Mouse (Mus musculus) hindbrain, embryonic 14.5 days (tissue): Measurements from ENCODE around the gene Pcsk5. TPM values are rescaled to one million over a fixed set of nuclear protein-coding genes. Genes with fewer than 3 reads are reported as not detected.

Experiments
- ATAC-seq: fragments of 200-750 bp; cut with Nextera tagmentation; 2 replicates; pipeline ENCODE4 v1.8.0; 2017; ENCODE audit warnings: moderate number of reproducible peaks, mild to moderate bottlenecking, moderate TSS enrichment, moderate library complexity; ENCODE audit not compliant: low FRiP score
- DNase-seq: peaks from one replicate; pipeline ENCODE4 v3.0.0-alpha.2; 2015; ENCODE audit warnings: low spot score
- H3K27ac ChIP-seq: fragments of 300-500 bp; sonication (generic); 2 replicates; pipeline ENCODE4 v1.5.1; 2014; ENCODE audit warnings: mild to moderate bottlenecking, moderate library complexity
- H3K27me3 ChIP-seq: fragments of 300-500 bp; sonication (generic); 2 replicates; pipeline ENCODE4 v1.6.1; 2014; ENCODE audit warnings: mild to moderate bottlenecking, low read length, mixed read lengths; ENCODE audit not compliant: control insufficient read depth, insufficient read depth
- H3K36me3 ChIP-seq: fragments of 300-500 bp; sonication (generic); replicated peaks from 2 replicates; pipeline ENCODE4 v1.6.1; 2014; ENCODE audit not compliant: control insufficient read depth, insufficient read depth
- H3K4me1 ChIP-seq: fragments of 300-500 bp; sonication (generic); replicated peaks from 2 replicates; pipeline ENCODE4 v1.6.1; 2014; ENCODE audit warnings: antibody characterized with exemption, low read length, mixed read lengths; ENCODE audit not compliant: control insufficient read depth, insufficient read depth
- H3K4me2 ChIP-seq: fragments of 300-500 bp; sonication (generic); replicated peaks from 2 replicates; pipeline ENCODE4 v1.6.1; 2014; ENCODE audit warnings: mild to moderate bottlenecking, moderate library complexity
- H3K4me3 ChIP-seq: fragments of 300-500 bp; sonication (generic); replicated peaks from 2 replicates; pipeline ENCODE4 v1.5.1; 2014; ENCODE audit warnings: mild to moderate bottlenecking, low read length
- H3K9ac ChIP-seq: fragments of 300-500 bp; sonication (generic); 2 replicates; pipeline ENCODE4 v1.6.1; 2014
- H3K9me3 ChIP-seq: fragments of 300-500 bp; sonication (generic); 2 replicates; pipeline ENCODE4 v1.6.1; 2016; ENCODE audit warnings: low read length; ENCODE audit not compliant: control insufficient read depth
- WGBS: fragments of 180-500 bp; shearing (Covaris S2); extraction: QIAGEN DNeasy Blood & Tissue Kit; methylation state at CpG from one replicate; pipeline ENCODE4 v1.1.7; 2014; 5-methylcytosine and 5-hydroxymethylcytosine counted together
- polyA plus RNA-seq: library from polyadenylated mRNA; unstranded; fragments of >200 nt; fragmentation: Nextera tagmentation; extraction: Ambion mirVana; gene quantifications from 2 replicates; pipeline ENCODE4 v1.2.1, GENCODE M21; 2014

Pcsk5 gene
- polyA plus RNA-seq: 9.7 and 10.6 TPM in 2 replicates

- peak within 1 kb of the TSS; percentile 81 for H3K4me2 ChIP-seq
- no peaks in the 10 kb centered on the region for H3K36me3 ChIP-seq
- H3K27me3 ChIP-seq: peaks cover 7% of the 10 kb centered on the region
- WGBS: under 1% methylated on average over 33 of the region's 36 CpGs
- H3K9me3 ChIP-seq: no peaks in the 10 kb centered on the region
- peak; percentile 96 for ATAC-seq
- peak within 1 kb of the TSS; percentile 79 for H3K4me3 ChIP-seq
- H3K4me1 ChIP-seq: peaks cover 23% of the 10 kb centered on the region
- peak within 1 kb of the TSS; percentile 68 for H3K9ac ChIP-seq
- DNase-seq: peak; percentile 82
- H3K27ac ChIP-seq: peak within 1 kb of the TSS; percentile 75
Measured at GRCm38 (mm10) chr19:17837471-17837859, at the start of gene Pcsk5. Gene Pcsk5, minus strand, starts transcription at chr19:17837632.

GRCm38 (mm10) chr19:17875804-17876203 is 38.4 kb upstream of the Pcsk5 start:
- Histone ChIP-seq H3K9me3 (no peaks in the 10 kb centered on the region), H3K4me1 (no peaks in the 10 kb centered on the region), H3K9ac (no peak overlapping the region), H3K27ac (no peak overlapping the region), H3K4me2 (no peak overlapping the region), H3K4me3 (no peak overlapping the region), H3K36me3 (no peaks in the 10 kb centered on the region), H3K27me3 (no peaks in the 10 kb centered on the region)
- ATAC-seq: no peak
- 91% methylated on average over 7 of the region's 7 CpGs for WGBS
- no peak for DNase-seq

DNA sequence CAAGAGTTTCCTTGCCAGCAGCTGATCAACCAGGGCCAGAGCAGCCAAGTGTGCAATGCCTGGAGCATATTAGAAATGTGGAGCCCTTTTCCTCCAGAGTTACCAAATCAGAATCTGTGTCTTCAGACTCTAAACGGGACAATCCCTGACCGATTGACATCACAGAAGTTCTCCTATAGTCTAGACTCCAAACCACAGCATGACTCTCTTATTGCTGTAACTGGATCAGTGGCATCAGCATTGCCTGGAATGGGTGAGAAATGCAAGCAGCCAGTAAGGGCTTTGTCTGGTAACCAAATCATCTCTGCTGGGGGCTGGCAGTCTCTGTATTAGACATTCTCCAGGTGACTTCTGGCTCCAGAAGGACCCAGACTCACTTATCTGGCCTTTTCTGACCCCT is 37.0 kb upstream of the Pcsk5 start:
- Histone ChIP-seq H3K27ac (no peak overlapping the region), H3K4me2 (no peak overlapping the region), H3K9ac (no peak overlapping the region), H3K4me1 (no peaks in the 10 kb centered on the region), H3K27me3 (no peaks in the 10 kb centered on the region), H3K9me3 (no peaks in the 10 kb centered on the region), H3K4me3 (no peak overlapping the region), H3K36me3 (no peaks in the 10 kb centered on the region)
- ATAC-seq (no peak), DNase-seq (no peak)
- 78% methylated on average over 2 of the region's 2 CpGs for WGBS

- no peaks in the 10 kb centered on the region for H3K36me3 ChIP-seq
- H3K4me1 ChIP-seq: no peaks in the 10 kb centered on the region
- no peak for DNase-seq
- no peak overlapping the region for H3K9ac ChIP-seq
- H3K9me3 ChIP-seq: no peaks in the 10 kb centered on the region
- no peak for ATAC-seq
- H3K4me2 ChIP-seq: no peak overlapping the region
- no peak overlapping the region for H3K4me3 ChIP-seq
- H3K27me3 ChIP-seq: no peaks in the 10 kb centered on the region
- no peak overlapping the region for H3K27ac ChIP-seq
- WGBS: 76% methylated on average over 2 of the region's 2 CpGs
Measured at GRCm38 (mm10) chr19:17873755-17874154, 36.3 kb upstream of the Pcsk5 start.

DNA sequence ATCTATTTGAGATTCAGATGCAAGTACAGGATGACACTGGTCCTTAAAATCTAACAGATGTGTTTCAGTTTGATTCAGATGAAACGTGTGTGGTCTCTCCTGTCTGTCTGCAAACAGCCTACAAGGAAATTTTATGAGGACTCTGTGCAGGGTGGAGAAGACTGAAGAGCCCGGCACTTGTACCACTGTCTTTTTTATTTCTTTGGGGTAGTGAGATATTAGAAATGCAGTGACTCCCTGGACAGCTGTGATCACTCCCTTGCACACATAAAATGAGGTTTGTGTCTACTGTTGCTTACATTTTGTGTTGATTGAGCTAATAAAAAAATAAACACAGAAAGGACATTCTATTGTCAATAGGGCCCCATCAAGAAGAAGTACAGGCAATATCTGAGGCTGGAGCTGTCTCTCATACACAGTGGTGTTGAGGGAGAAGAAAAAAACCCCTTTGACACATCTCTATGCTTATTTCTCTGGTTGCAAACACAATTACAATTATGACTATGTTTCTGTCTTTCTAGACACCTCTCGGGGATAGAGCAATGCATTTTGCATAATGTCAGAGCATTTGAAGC is 29.0 kb upstream of the Pcsk5 start:
- Histone ChIP-seq H3K27me3 (no peaks in the 10 kb centered on the region), H3K9me3 (no peaks in the 10 kb centered on the region), H3K4me3 (no peak overlapping the region), H3K9ac (no peak overlapping the region), H3K4me2 (no peak overlapping the region), H3K4me1 (no peaks in the 10 kb centered on the region), H3K27ac (no peak overlapping the region), H3K36me3 (no peaks in the 10 kb centered on the region)
- 77% methylated on average over 3 of the region's 3 CpGs for WGBS
- DNase-seq (no peak), ATAC-seq (no peak)

DNA sequence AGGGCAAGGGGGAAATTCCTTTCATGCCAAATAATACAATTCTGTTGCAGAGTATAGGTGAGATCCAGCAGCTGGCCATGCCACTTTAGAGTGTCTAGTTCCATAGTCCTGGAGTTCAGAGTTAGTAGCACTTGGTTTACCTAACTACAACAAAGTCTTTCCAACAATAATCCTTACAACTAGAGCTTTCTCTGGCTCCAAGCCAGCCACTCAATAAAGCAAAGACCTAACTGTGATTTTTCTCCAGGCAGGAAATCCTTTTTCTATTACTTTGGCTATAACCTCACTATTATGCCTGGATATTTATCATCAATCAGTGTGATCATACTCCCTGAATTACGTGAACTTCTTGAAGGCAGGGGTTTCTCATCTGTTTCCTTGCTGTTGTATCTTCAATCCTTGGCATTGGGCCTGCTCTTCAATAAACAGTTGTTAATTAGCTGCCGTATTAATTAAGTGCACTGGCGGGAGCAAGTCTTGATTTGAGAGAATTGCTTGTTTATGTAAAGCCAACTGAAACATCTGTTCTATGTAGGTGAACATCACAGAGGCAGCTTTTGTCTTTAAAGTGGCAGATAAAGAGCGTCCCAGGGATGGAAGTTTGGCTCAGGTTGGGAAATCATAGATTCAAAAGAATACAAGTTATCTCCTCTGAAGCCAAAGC is 23.1 kb upstream of the Pcsk5 start:
- Histone ChIP-seq H3K27me3 (no peaks in the 10 kb centered on the region), H3K9me3 (no peaks in the 10 kb centered on the region), H3K4me1 (no peaks in the 10 kb centered on the region), H3K36me3 (no peaks in the 10 kb centered on the region), H3K27ac (no peak overlapping the region), H3K4me3 (no peak overlapping the region), H3K9ac (no peak overlapping the region), H3K4me2 (no peak overlapping the region)
- no peak for ATAC-seq
- DNase-seq: no peak
- 48% methylated on average over 4 of the region's 4 CpGs for WGBS

DNA sequence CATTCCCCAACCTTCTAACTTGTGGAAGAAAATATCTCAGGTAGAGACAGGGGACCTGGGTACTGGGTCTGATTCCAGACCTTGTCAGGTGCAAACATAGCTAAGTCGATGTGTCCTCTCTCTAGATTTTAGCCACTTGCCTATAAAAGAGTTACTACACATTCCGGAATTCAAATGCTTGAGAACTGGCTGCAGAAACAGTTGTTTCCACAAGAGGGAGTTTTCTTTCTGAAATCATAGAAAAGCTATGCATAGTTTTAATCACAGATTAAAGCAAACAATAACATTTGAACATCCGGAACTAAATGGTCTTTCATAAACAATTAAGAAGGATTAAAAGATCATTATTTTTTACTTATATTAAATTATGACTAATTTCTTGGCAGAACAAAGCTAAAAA is 19.3 kb upstream of the Pcsk5 start:
- no peaks in the 10 kb centered on the region for H3K9me3 ChIP-seq
- H3K4me1 ChIP-seq: no peaks in the 10 kb centered on the region
- no peak overlapping the region for H3K27ac ChIP-seq
- H3K36me3 ChIP-seq: no peaks in the 10 kb centered on the region
- no peak overlapping the region for H3K9ac ChIP-seq
- ATAC-seq (no peak), DNase-seq (peak; percentile 64)
- 65% methylated on average over 3 of the region's 3 CpGs for WGBS
- H3K4me2 ChIP-seq: no peak overlapping the region
- H3K4me3 ChIP-seq: no peak overlapping the region
- H3K27me3 ChIP-seq: no peaks in the 10 kb centered on the region

- H3K4me2 ChIP-seq: no peak overlapping the region
- WGBS: 82% methylated on average over 2 of the region's 2 CpGs
- H3K27ac ChIP-seq: no peak overlapping the region
- H3K9me3 ChIP-seq: no peaks in the 10 kb centered on the region
- no peaks in the 10 kb centered on the region for H3K36me3 ChIP-seq
- H3K9ac ChIP-seq: no peak overlapping the region
- H3K27me3 ChIP-seq: no peaks in the 10 kb centered on the region
- H3K4me3 ChIP-seq: no peak overlapping the region
- DNase-seq: no peak
- ATAC-seq: no peak
- H3K4me1 ChIP-seq: no peaks in the 10 kb centered on the region
Measured at GRCm38 (mm10) chr19:17848417-17848816, 11.0 kb upstream of the Pcsk5 start.

DNA sequence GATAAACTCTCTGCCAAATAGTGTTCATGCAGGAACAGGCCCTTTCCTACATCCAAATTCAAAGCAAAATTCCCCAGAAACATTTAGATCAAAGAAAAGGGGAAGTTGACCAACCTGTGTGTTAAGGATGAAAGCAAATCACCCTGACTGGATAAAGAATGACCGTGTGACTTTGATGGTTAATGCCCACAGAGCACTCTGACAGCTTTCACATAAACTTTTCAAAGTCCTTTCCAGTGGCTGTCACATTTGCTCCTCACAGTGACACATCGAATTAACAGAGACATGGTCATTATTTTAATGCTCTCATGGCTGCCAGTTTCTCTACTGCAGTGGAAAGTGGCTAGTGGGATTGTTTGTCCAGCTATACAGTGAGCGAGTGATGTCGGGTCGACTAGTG is 8.5 kb upstream of the Pcsk5 start:
- Histone ChIP-seq H3K36me3 (no peaks in the 10 kb centered on the region), H3K4me1 (no peaks in the 10 kb centered on the region), H3K27me3 (no peaks in the 10 kb centered on the region), H3K9ac (no peak overlapping the region), H3K4me2 (no peak overlapping the region), H3K4me3 (no peak overlapping the region), H3K9me3 (no peaks in the 10 kb centered on the region), H3K27ac (no peak overlapping the region)
- WGBS: 59% methylated on average over 5 of the region's 5 CpGs
- ATAC-seq (no peak), DNase-seq (no peak)
